Mouse (Mus musculus) cerebellum, adult 18-20 months (tissue): ENCODE data around the gene Ppm1l.

Experiments
- DNase-seq, 2 experiments: peaks; one replicate each; pipeline ENCODE4 v3.0.0; 2021

Ppm1l gene

GRCm38 (mm10) chr3:69607468-69607867 is 290.8 kb downstream of the Ppm1l start:
- DNase-seq = no peak

DNA sequence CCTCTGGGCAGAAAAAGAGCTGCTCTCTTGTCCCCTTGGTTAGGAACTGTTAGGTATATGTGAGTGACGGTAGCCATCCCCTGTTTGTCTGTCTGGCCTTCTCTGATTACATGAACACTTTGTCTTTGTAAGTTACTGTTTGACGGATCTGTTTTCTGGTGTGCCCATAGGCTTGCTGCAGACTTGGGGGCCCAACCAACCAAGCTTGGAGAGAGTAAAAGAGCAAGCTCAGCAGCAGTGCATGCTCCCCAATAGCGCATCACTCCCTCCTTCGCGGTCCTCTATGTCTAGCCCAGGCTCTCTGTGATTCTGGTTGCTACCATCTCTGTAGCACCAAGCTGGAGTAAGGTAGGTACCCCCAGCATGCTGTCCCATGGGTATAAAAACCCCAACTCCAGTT is 291.2 kb downstream of the Ppm1l start:
- DNase-seq = no peak
